Mouse (Mus musculus): Measurements from ENCODE around the gene Fam19a5. TPM values are rescaled to one million over a fixed set of nuclear protein-coding genes. Genes with fewer than 3 reads are reported as not detected.

The Fam19a5 gene
- polyA plus RNA-seq, 1 experiment = 0.68 TPM

DNA sequence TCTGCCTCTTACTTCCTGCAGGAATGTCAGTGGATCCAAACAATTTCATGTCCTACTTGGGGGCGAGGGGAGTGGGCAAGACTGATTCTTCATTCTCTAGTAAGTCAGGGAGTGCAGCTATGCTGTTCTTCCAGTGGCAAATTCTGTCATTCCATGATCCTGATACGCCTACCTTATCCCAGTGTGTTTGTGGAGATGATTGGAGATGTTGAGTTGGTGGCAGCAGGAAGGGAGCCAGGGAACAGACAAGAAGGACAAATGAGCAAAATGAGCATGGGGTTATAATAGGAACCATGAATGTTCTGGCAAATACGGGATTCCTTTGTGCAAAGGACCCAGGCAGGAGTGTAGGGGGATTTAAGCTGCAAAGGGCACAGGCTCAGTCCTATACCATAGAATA lies 159.2 kb downstream of the Fam19a5 start:
- no peaks in the 10 kb centered on the region for H3K36me3 ChIP-seq (ENCODE audit: control insufficient read depth, insufficient read depth, low read length)
- no peak overlapping the region for H3K4me3 ChIP-seq (ENCODE audit: control insufficient read depth, low read depth, low read length)
- H3K27ac ChIP-seq (ENCODE audit: control insufficient read depth, insufficient read depth, low read depth, low read length) = no peak overlapping the region
- TF ChIP-seq POLR2A (IDR thresholded peaks at IDR 0.05; ENCODE audit: control insufficient read depth, low read depth, low read length) = no peak
- TF ChIP-seq CTCF (IDR thresholded peaks at IDR 0.05; ENCODE audit: control insufficient read depth, insufficient read depth, insufficient replicate concordance, low read depth, low read length) = no peak
- no peaks in the 10 kb centered on the region for H3K27me3 ChIP-seq (ENCODE audit: control insufficient read depth, insufficient read depth, low read length)
- no peaks in the 10 kb centered on the region for H3K4me1 ChIP-seq (ENCODE audit: control insufficient read depth, insufficient read depth, low read length)

DNA sequence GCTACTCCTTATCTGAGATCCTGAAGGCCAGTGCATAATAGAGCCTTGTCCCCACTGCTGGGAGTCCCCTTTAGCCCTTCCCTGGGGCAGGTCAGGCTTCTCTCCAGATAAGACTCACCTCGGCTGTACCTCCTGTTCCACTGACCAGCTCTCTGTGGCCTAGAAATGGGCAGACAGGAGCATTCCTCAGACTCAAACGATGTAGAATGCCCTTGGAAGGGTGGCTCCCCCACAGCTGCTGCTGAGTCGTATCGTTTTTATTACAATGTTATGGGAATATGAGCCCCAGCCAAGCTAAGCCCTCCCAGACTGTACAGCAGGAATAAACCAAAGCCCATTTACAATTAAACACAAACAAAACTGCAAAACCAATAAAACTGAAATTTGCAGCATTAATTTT lies 167.7 kb downstream of the Fam19a5 start:
- H3K27me3 ChIP-seq (ENCODE audit: control insufficient read depth, insufficient read depth, low read length) = no peaks in the 10 kb centered on the region
- H3K4me1 ChIP-seq (ENCODE audit: control insufficient read depth, insufficient read depth, low read length) = no peaks in the 10 kb centered on the region
- no peak overlapping the region for H3K4me3 ChIP-seq (ENCODE audit: control insufficient read depth, low read depth, low read length)
- H3K36me3 ChIP-seq (ENCODE audit: control insufficient read depth, insufficient read depth, low read length) = no peaks in the 10 kb centered on the region
- TF ChIP-seq CTCF (IDR thresholded peaks at IDR 0.05; ENCODE audit: control insufficient read depth, insufficient read depth, insufficient replicate concordance, low read depth, low read length) = no peak
- no peak for TF ChIP-seq POLR2A (IDR thresholded peaks at IDR 0.05; ENCODE audit: control insufficient read depth, low read depth, low read length)
- H3K27ac ChIP-seq (ENCODE audit: control insufficient read depth, insufficient read depth, low read depth, low read length) = no peak overlapping the region

DNA sequence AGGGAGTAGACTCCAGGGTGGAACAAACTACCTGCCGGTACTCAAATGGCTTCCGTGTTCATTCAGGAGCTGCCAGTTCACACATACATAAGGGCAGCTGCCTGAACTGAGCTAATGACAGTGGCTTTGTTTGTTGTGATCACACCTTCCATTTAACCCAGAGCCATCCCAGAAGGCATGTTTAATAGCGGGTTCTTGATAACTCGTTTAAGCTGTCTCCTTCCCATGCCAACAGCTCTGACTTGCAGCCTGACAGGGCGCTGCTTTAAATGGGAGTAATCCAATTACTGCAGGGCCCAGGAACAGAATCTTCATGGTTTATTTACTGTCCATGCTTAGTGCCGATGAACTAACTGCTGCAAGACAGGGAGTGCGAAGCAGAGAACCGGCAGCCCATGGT lies 168.1 kb downstream of the Fam19a5 start:
- no peak overlapping the region for H3K4me3 ChIP-seq (ENCODE audit: control insufficient read depth, low read depth, low read length)
- H3K27me3 ChIP-seq (ENCODE audit: control insufficient read depth, insufficient read depth, low read length) = no peaks in the 10 kb centered on the region
- no peaks in the 10 kb centered on the region for H3K36me3 ChIP-seq (ENCODE audit: control insufficient read depth, insufficient read depth, low read length)
- no peaks in the 10 kb centered on the region for H3K4me1 ChIP-seq (ENCODE audit: control insufficient read depth, insufficient read depth, low read length)
- no peak overlapping the region for H3K27ac ChIP-seq (ENCODE audit: control insufficient read depth, insufficient read depth, low read depth, low read length)
- no peak for TF ChIP-seq CTCF (IDR thresholded peaks at IDR 0.05; ENCODE audit: control insufficient read depth, insufficient read depth, insufficient replicate concordance, low read depth, low read length)

DNA sequence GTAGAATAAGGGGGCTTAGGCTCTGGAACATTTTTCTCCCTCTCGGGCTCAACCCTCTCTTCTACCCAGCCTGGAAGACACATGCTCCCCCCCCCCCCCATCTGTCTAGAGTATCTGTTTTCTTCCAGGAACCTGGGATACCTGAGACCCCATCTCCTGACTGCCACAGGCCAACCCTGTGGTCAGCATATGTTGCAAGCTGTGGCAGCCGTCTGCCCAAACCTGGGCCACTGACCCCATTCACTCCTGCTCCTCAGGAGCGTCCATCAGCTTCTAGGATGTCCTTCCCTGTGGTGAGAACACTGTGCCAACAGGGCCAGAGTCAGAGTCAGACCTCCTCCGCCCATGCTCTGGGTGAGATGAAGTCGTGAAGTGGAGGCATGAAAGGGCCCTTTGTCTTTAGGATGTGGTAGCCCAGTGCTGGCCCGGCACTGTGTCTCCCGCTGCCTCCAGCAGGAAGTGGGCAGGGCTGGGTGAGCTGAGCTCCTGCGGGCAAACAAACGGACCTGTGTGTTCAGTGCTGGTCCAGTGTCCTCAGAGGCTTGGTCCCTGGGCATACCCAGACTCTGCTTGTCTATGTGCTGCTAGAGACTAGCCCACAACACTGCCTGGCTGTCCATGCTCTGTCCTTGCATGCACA lies 171.1 kb downstream of the Fam19a5 start:
- H3K27ac ChIP-seq (ENCODE audit: control insufficient read depth, insufficient read depth, low read depth, low read length) = no peak overlapping the region
- H3K36me3 ChIP-seq (ENCODE audit: control insufficient read depth, insufficient read depth, low read length) = no peaks in the 10 kb centered on the region
- H3K27me3 ChIP-seq (ENCODE audit: control insufficient read depth, insufficient read depth, low read length) = no peaks in the 10 kb centered on the region
- TF ChIP-seq CTCF (IDR thresholded peaks at IDR 0.05; ENCODE audit: control insufficient read depth, insufficient read depth, insufficient replicate concordance, low read depth, low read length) (no peak), POLR2A (IDR thresholded peaks at IDR 0.05; ENCODE audit: control insufficient read depth, low read depth, low read length) (no peak)
- H3K4me1 ChIP-seq (ENCODE audit: control insufficient read depth, insufficient read depth, low read length) = no peaks in the 10 kb centered on the region
- H3K4me3 ChIP-seq (ENCODE audit: control insufficient read depth, low read depth, low read length) = no peak overlapping the region

DNA sequence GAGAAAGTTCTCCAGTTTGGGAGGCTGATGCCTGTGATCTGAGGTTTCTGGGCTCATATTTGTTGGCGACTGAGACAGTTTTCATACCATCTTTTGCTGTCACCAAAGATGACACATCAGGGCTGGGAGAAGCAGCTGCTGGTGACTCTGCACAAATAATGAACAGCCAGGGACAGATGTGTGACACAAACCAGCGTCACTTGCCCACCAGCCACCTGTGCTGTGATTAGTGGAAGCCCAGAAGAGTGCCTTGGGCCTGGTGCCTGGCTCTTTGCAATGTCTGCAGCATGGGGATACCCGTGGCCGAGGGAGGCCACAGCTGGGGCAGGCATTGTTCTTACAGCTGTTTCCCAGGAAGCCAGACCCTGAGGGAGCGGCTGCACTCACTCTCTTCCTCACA lies 173.0 kb downstream of the Fam19a5 start:
- H3K4me1 ChIP-seq (ENCODE audit: control insufficient read depth, insufficient read depth, low read length) = no peaks in the 10 kb centered on the region
- H3K4me3 ChIP-seq (ENCODE audit: control insufficient read depth, low read depth, low read length) = no peak overlapping the region
- TF ChIP-seq POLR2A (IDR thresholded peaks at IDR 0.05; ENCODE audit: control insufficient read depth, low read depth, low read length) (no peak), CTCF (IDR thresholded peaks at IDR 0.05; ENCODE audit: control insufficient read depth, insufficient read depth, insufficient replicate concordance, low read depth, low read length) (no peak)
- H3K27me3 ChIP-seq (ENCODE audit: control insufficient read depth, insufficient read depth, low read length) = no peaks in the 10 kb centered on the region
- no peaks in the 10 kb centered on the region for H3K36me3 ChIP-seq (ENCODE audit: control insufficient read depth, insufficient read depth, low read length)
- no peak overlapping the region for H3K27ac ChIP-seq (ENCODE audit: control insufficient read depth, insufficient read depth, low read depth, low read length)

DNA sequence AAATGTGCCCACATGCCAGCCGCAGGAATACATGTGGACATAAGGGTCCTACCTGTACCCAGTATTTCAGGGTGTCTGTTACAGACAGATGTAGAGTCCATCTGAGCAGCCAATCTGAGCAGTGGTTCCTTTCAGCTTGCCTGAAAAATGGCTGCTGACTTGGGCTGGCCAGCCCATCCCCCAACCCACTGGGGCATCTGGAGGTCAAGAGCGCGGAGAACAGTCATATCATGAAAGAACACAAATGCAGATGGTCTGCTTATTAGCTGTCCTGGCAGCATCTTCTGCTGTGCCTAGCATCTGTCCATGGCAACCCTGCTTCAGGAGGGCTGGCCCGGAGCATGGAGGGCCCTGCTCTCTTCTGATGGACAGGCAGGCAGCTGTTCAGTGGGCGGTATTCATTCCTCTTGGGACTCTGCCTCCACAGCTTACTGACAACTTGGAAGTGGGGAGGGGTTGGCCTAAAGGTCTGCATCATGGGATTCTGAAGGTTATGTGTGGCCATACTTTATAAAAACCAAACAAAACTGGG lies 179.4 kb downstream of the Fam19a5 start:
- no peaks in the 10 kb centered on the region for H3K36me3 ChIP-seq (ENCODE audit: control insufficient read depth, insufficient read depth, low read length)
- TF ChIP-seq CTCF (IDR thresholded peaks at IDR 0.05; ENCODE audit: control insufficient read depth, insufficient read depth, insufficient replicate concordance, low read depth, low read length) (no peak), POLR2A (IDR thresholded peaks at IDR 0.05; ENCODE audit: control insufficient read depth, low read depth, low read length) (no peak)
- no peak overlapping the region for H3K4me3 ChIP-seq (ENCODE audit: control insufficient read depth, low read depth, low read length)
- peaks cover 3% of the 10 kb centered on the region for H3K4me1 ChIP-seq (ENCODE audit: control insufficient read depth, insufficient read depth, low read length)
- H3K27me3 ChIP-seq (ENCODE audit: control insufficient read depth, insufficient read depth, low read length) = no peaks in the 10 kb centered on the region
- no peak overlapping the region for H3K27ac ChIP-seq (ENCODE audit: control insufficient read depth, insufficient read depth, low read depth, low read length)

DNA sequence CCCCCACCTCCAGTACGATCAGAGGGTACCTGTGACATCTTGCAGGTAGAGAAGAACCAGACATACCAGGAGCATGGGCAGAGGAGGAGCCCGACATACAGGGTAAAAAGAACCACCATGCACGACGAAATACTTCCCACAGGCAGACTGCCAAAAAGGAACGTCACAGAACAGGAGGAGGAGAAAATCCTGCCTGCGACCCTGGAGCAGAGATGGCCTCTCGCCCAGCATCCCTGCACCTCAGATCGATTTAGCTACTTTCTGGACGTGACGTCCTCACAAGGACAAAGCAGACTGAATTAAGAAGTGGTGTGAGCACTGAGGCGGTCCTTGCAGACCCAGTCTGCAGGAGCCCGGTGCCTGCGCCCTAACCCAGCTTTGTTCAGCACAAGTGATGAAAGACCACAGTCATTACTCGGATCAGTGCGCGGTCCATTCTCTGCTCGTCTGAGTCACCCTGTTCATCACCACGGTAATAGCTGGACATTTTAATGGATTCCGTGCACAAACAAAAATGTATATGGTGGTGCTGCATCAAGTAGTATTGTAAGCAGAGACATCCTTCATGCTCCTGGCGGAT lies 182.6 kb downstream of the Fam19a5 start:
- Histone ChIP-seq H3K4me3 (ENCODE audit: control insufficient read depth, low read depth, low read length) (no peak overlapping the region), H3K36me3 (ENCODE audit: control insufficient read depth, insufficient read depth, low read length) (no peaks in the 10 kb centered on the region), H3K27ac (ENCODE audit: control insufficient read depth, insufficient read depth, low read depth, low read length) (no peak overlapping the region), H3K27me3 (ENCODE audit: control insufficient read depth, insufficient read depth, low read length) (no peaks in the 10 kb centered on the region), H3K4me1 (ENCODE audit: control insufficient read depth, insufficient read depth, low read length) (peaks cover 3% of the 10 kb centered on the region)
- TF ChIP-seq POLR2A (IDR thresholded peaks at IDR 0.05; ENCODE audit: control insufficient read depth, low read depth, low read length) (no peak), CTCF (IDR thresholded peaks at IDR 0.05; ENCODE audit: control insufficient read depth, insufficient read depth, insufficient replicate concordance, low read depth, low read length) (no peak)
